Mouse (Mus musculus): ENCODE measurements around the gene Olfr1277. TPM values are rescaled to one million over a fixed set of nuclear protein-coding genes. Genes with fewer than 3 reads are reported as not detected.

Olfr1277 gene
- not detected in 2 replicates for polyA plus RNA-seq (2015; fragmentation: Nextera tagmentation; extraction: Ambion mirVana)

- Histone ChIP-seq H3K36me3 (no peaks in the 10 kb centered on the region), H3K27me3 (replicated peaks) (no peaks in the 10 kb centered on the region), H3K4me3 (no peak within 1 kb of the TSS), H3K9ac (no peak within 1 kb of the TSS), H3K9me3 (no peaks in the 10 kb centered on the region), H3K4me1 (no peaks in the 10 kb centered on the region), H3K4me2 (no peak within 1 kb of the TSS), H3K27ac (replicated peaks) (no peak within 1 kb of the TSS)
- 66% methylated on average over 2 of the region's 2 CpGs for WGBS
- ATAC-seq (ENCODE audit: extremely low read depth, insufficient number of reproducible peaks, low FRiP score, low TSS enrichment) = no peak
Observed at GRCm38 (mm10) chr2:111274006-111274405, at the start of gene Olfr1277. TSS of gene Olfr1277 (minus strand) at chr2:111274106.

GRCm38 (mm10) chr2:111313717-111314116 lies 39.8 kb upstream of the Olfr1277 start, which contains the start of gene Olfr1280:
TSS of gene Olfr1280 (plus strand) at chr2:111314017.
- no peak for ATAC-seq (ENCODE audit: extremely low read depth, insufficient number of reproducible peaks, low FRiP score, low TSS enrichment)
- Histone ChIP-seq H3K36me3 (no peaks in the 10 kb centered on the region), H3K27ac (replicated peaks) (no peak within 1 kb of the TSS), H3K9me3 (no peaks in the 10 kb centered on the region), H3K4me3 (no peak within 1 kb of the TSS), H3K27me3 (replicated peaks) (no peaks in the 10 kb centered on the region), H3K4me2 (no peak within 1 kb of the TSS), H3K9ac (no peak within 1 kb of the TSS), H3K4me1 (no peaks in the 10 kb centered on the region)

GRCm38 (mm10) chr2:111300374-111300773 lies 26.5 kb upstream of the Olfr1277 start, which contains the start of gene Olfr1279:
TSS of gene Olfr1279 (plus strand) at chr2:111300635.
- Histone ChIP-seq H3K27me3 (replicated peaks) (no peaks in the 10 kb centered on the region), H3K4me2 (no peak within 1 kb of the TSS), H3K9ac (no peak within 1 kb of the TSS), H3K36me3 (no peaks in the 10 kb centered on the region), H3K4me1 (no peaks in the 10 kb centered on the region), H3K27ac (replicated peaks) (no peak within 1 kb of the TSS), H3K9me3 (no peaks in the 10 kb centered on the region), H3K4me3 (no peak within 1 kb of the TSS)
- no peak for ATAC-seq (ENCODE audit: extremely low read depth, insufficient number of reproducible peaks, low FRiP score, low TSS enrichment)

- ATAC-seq (ENCODE audit: extremely low read depth, insufficient number of reproducible peaks, low FRiP score, low TSS enrichment) = no peak
- H3K36me3 ChIP-seq = no peaks in the 10 kb centered on the region
- no peak overlapping the region for H3K9ac ChIP-seq
- H3K27ac ChIP-seq (replicated peaks) = no peak overlapping the region
- H3K4me2 ChIP-seq = no peak overlapping the region
- H3K4me3 ChIP-seq = no peak overlapping the region
- H3K9me3 ChIP-seq = no peaks in the 10 kb centered on the region
- H3K27me3 ChIP-seq (replicated peaks) = no peaks in the 10 kb centered on the region
- H3K4me1 ChIP-seq = no peaks in the 10 kb centered on the region
Observed at GRCm38 (mm10) chr2:111298541-111298940, 24.6 kb upstream of the Olfr1277 start.

- Histone ChIP-seq H3K27me3 (replicated peaks) (no peaks in the 10 kb centered on the region), H3K9me3 (no peaks in the 10 kb centered on the region), H3K4me3 (no peak within 1 kb of the TSS), H3K9ac (no peak within 1 kb of the TSS), H3K27ac (replicated peaks) (no peak within 1 kb of the TSS), H3K4me2 (no peak within 1 kb of the TSS), H3K36me3 (no peaks in the 10 kb centered on the region), H3K4me1 (no peaks in the 10 kb centered on the region)
- no peak for ATAC-seq (ENCODE audit: extremely low read depth, insufficient number of reproducible peaks, low FRiP score, low TSS enrichment)
Observed at GRCm38 (mm10) chr2:111289836-111290235, 15.9 kb upstream of the Olfr1277 start, which contains the start of gene Olfr1278. TSS of gene Olfr1278 (plus strand) at chr2:111290136.

GRCm38 (mm10) chr2:111254216-111254615 lies 19.7 kb downstream of the Olfr1277 start, which contains the start of gene Olfr1276:
TSS of gene Olfr1276 (plus strand) at chr2:111254516.
- Histone ChIP-seq H3K27me3 (replicated peaks) (no peaks in the 10 kb centered on the region), H3K4me1 (no peaks in the 10 kb centered on the region), H3K9me3 (no peaks in the 10 kb centered on the region), H3K27ac (replicated peaks) (no peak within 1 kb of the TSS), H3K36me3 (no peaks in the 10 kb centered on the region), H3K4me2 (no peak within 1 kb of the TSS), H3K4me3 (no peak within 1 kb of the TSS), H3K9ac (no peak within 1 kb of the TSS)
- no peak for ATAC-seq (ENCODE audit: extremely low read depth, insufficient number of reproducible peaks, low FRiP score, low TSS enrichment)

- Histone ChIP-seq H3K27ac (replicated peaks) (no peak within 1 kb of the TSS), H3K4me3 (no peak within 1 kb of the TSS), H3K27me3 (replicated peaks) (no peaks in the 10 kb centered on the region), H3K4me2 (no peak within 1 kb of the TSS), H3K4me1 (no peaks in the 10 kb centered on the region), H3K9me3 (no peaks in the 10 kb centered on the region), H3K36me3 (no peaks in the 10 kb centered on the region), H3K9ac (no peak within 1 kb of the TSS)
- 61% methylated on average over 1 of the region's 1 CpGs for WGBS
- ATAC-seq (ENCODE audit: extremely low read depth, insufficient number of reproducible peaks, low FRiP score, low TSS enrichment) = no peak
Observed at GRCm38 (mm10) chr2:111235186-111235585, 38.7 kb downstream of the Olfr1277 start, which contains the start of gene Olfr1275. TSS of gene Olfr1275 (minus strand) at chr2:111235286.

GRCm38 (mm10) chr2:111229502-111229901 lies 44.4 kb downstream of the Olfr1277 start, which contains the start of gene 4930430A15Rik:
TSS of gene 4930430A15Rik (minus strand) at chr2:111229602.
- Histone ChIP-seq H3K36me3 (no peaks in the 10 kb centered on the region), H3K27ac (replicated peaks) (no peak within 1 kb of the TSS), H3K9me3 (0 out of 2 replicates have a peak, but pooled peaks cover 3% of the 10 kb centered on the region), H3K4me3 (no peak within 1 kb of the TSS), H3K4me2 (no peak within 1 kb of the TSS), H3K4me1 (no peaks in the 10 kb centered on the region), H3K27me3 (replicated peaks) (no peaks in the 10 kb centered on the region), H3K9ac (no peak within 1 kb of the TSS)
- no peak for ATAC-seq (ENCODE audit: extremely low read depth, insufficient number of reproducible peaks, low FRiP score, low TSS enrichment)
- 73% methylated on average over 6 of the region's 6 CpGs for WGBS

Other genes with a start within 250 kb of the Olfr1277 start
- gene Gm13941, start 168.1 kb downstream of the Olfr1277 start, polyA plus RNA-seq (2015; fragmentation: Nextera tagmentation; extraction: Ambion mirVana) = not detected in 2 replicates
- gene Gm15130, start 121.2 kb downstream of the Olfr1277 start, polyA plus RNA-seq (2015; fragmentation: Nextera tagmentation; extraction: Ambion mirVana) = not detected in 2 replicates
- not detected in 2 replicates for gene 4930430A15Rik, start 44.5 kb downstream of the Olfr1277 start, polyA plus RNA-seq (2015; fragmentation: Nextera tagmentation; extraction: Ambion mirVana)
- gene Olfr1275, start 38.8 kb downstream of the Olfr1277 start, polyA plus RNA-seq (2015; fragmentation: Nextera tagmentation; extraction: Ambion mirVana) = not detected in 2 replicates
- not detected in 2 replicates for gene Olfr1276, start 19.6 kb downstream of the Olfr1277 start, polyA plus RNA-seq (2015; fragmentation: Nextera tagmentation; extraction: Ambion mirVana)
- not detected in 2 replicates for gene Olfr1278, start 16.0 kb upstream of the Olfr1277 start, polyA plus RNA-seq (2015; fragmentation: Nextera tagmentation; extraction: Ambion mirVana)
- gene Olfr1279, start 26.5 kb upstream of the Olfr1277 start, polyA plus RNA-seq (2015; fragmentation: Nextera tagmentation; extraction: Ambion mirVana) = not detected in 2 replicates
- gene Olfr1280, start 39.9 kb upstream of the Olfr1277 start, polyA plus RNA-seq (2015; fragmentation: Nextera tagmentation; extraction: Ambion mirVana) = not detected in 2 replicates
- gene Olfr1281, start 52.4 kb upstream of the Olfr1277 start, polyA plus RNA-seq (2015; fragmentation: Nextera tagmentation; extraction: Ambion mirVana) = not detected in 2 replicates
- gene Olfr1282, start 62.0 kb upstream of the Olfr1277 start, polyA plus RNA-seq (2015; fragmentation: Nextera tagmentation; extraction: Ambion mirVana) = not detected in 2 replicates
- gene Olfr1283, start 92.7 kb upstream of the Olfr1277 start, polyA plus RNA-seq (2015; fragmentation: Nextera tagmentation; extraction: Ambion mirVana) = not detected in 2 replicates
- not detected in 2 replicates for gene Olfr1284, start 101.4 kb upstream of the Olfr1277 start, polyA plus RNA-seq (2015; fragmentation: Nextera tagmentation; extraction: Ambion mirVana)
- gene Olfr1286, start 149.0 kb upstream of the Olfr1277 start, polyA plus RNA-seq (2015; fragmentation: Nextera tagmentation; extraction: Ambion mirVana) = not detected in 2 replicates
- not detected in 2 replicates for gene Olfr1287, start 175.0 kb upstream of the Olfr1277 start, polyA plus RNA-seq (2015; fragmentation: Nextera tagmentation; extraction: Ambion mirVana)
- gene Olfr1288, start 200.0 kb upstream of the Olfr1277 start, polyA plus RNA-seq (2015; fragmentation: Nextera tagmentation; extraction: Ambion mirVana) = not detected in 2 replicates
- gene Olfr1289, start 206.7 kb upstream of the Olfr1277 start, polyA plus RNA-seq (2015; fragmentation: Nextera tagmentation; extraction: Ambion mirVana) = not detected in 2 replicates
- 0.17 TPM in 1 of 2 replicates, not detected in the other for gene Olfr1290, start 219.7 kb upstream of the Olfr1277 start, polyA plus RNA-seq (2015; fragmentation: Nextera tagmentation; extraction: Ambion mirVana)
- gene Olfr1291-ps1, start 223.1 kb upstream of the Olfr1277 start, polyA plus RNA-seq (2015; fragmentation: Nextera tagmentation; extraction: Ambion mirVana) = not detected in 2 replicates